Mouse (Mus musculus): ENCODE data around the gene Adam19. TPM values are rescaled to one million over a fixed set of nuclear protein-coding genes. Genes with fewer than 3 reads are reported as not detected.
"Not testable (repeated sequence)": the region's sequence is repeated elsewhere in the genome, so short reads cannot be mapped to it uniquely, and the experiment has no call there.

Gene Adam19
- polyA plus RNA-seq, 1 experiment from 2014 or later: 10.5 TPM

GRCm38 (mm10) chr11:46176155-46176554 lies 120.4 kb downstream of the Adam19 start:
- WGBS: 95% methylated on average over 6 of the region's 6 CpGs
- Histone ChIP-seq H3K9ac (replicated peaks) (no peak overlapping the region), H3K27me3 (no peaks in the 10 kb centered on the region), H3K36me3 (no peaks in the 10 kb centered on the region), H3K27ac (no peak overlapping the region), H3K4me2 (replicated peaks) (no peak overlapping the region), H3K4me1 (replicated peaks) (no peaks in the 10 kb centered on the region), H3K9me3 (no peaks in the 10 kb centered on the region), H3K4me3 (replicated peaks) (no peak overlapping the region)
- no peak for ATAC-seq

GRCm38 (mm10) chr11:46177246-46178043 lies 121.7 kb downstream of the Adam19 start:
- WGBS: 85% methylated on average over 10 of the region's 10 CpGs
- no peak overlapping the region for H3K4me3 ChIP-seq (replicated peaks)
- H3K9me3 ChIP-seq: no peaks in the 10 kb centered on the region
- no peaks in the 10 kb centered on the region for H3K4me1 ChIP-seq (replicated peaks)
- no peak overlapping the region for H3K9ac ChIP-seq (replicated peaks)
- no peak for ATAC-seq
- H3K4me2 ChIP-seq (replicated peaks): no peak overlapping the region
- no peaks in the 10 kb centered on the region for H3K36me3 ChIP-seq
- H3K27me3 ChIP-seq: no peaks in the 10 kb centered on the region
- no peak overlapping the region for H3K27ac ChIP-seq

GRCm38 (mm10) chr11:46182031-46182430 lies 126.2 kb downstream of the Adam19 start:
- H3K27ac ChIP-seq; H3K9me3 ChIP-seq; H3K36me3 ChIP-seq; H3K4me3 ChIP-seq (replicated peaks); H3K27me3 ChIP-seq; ATAC-seq; H3K9ac ChIP-seq (replicated peaks); H3K4me1 ChIP-seq (replicated peaks); H3K4me2 ChIP-seq (replicated peaks): not testable (repeated sequence)
- 95% methylated on average over 1 of the region's 1 CpGs for WGBS

GRCm38 (mm10) chr11:46184946-46185345 lies 129.2 kb downstream of the Adam19 start:
- Histone ChIP-seq H3K4me2 (replicated peaks) (no peak overlapping the region), H3K27ac (no peak overlapping the region), H3K9ac (replicated peaks) (no peak overlapping the region), H3K36me3 (no peaks in the 10 kb centered on the region), H3K27me3 (no peaks in the 10 kb centered on the region), H3K9me3 (no peaks in the 10 kb centered on the region), H3K4me1 (replicated peaks) (no peaks in the 10 kb centered on the region), H3K4me3 (replicated peaks) (no peak overlapping the region)
- 81% methylated on average over 3 of the region's 3 CpGs for WGBS
- ATAC-seq: no peak

GRCm38 (mm10) chr11:46185486-46185885 lies 129.7 kb downstream of the Adam19 start:
- ATAC-seq: no peak
- no peak overlapping the region for H3K9ac ChIP-seq (replicated peaks)
- no peaks in the 10 kb centered on the region for H3K27me3 ChIP-seq
- 54% methylated on average over 4 of the region's 4 CpGs for WGBS
- H3K4me1 ChIP-seq (replicated peaks): no peaks in the 10 kb centered on the region
- H3K27ac ChIP-seq: no peak overlapping the region
- no peaks in the 10 kb centered on the region for H3K9me3 ChIP-seq
- H3K36me3 ChIP-seq: no peaks in the 10 kb centered on the region
- no peak overlapping the region for H3K4me3 ChIP-seq (replicated peaks)
- H3K4me2 ChIP-seq (replicated peaks): no peak overlapping the region

- Histone ChIP-seq H3K4me1 (replicated peaks) (no peaks in the 10 kb centered on the region), H3K36me3 (peaks cover 10% of the 10 kb centered on the region), H3K27me3 (no peaks in the 10 kb centered on the region), H3K9ac (replicated peaks) (no peak overlapping the region), H3K27ac (no peak overlapping the region), H3K4me3 (replicated peaks) (no peak overlapping the region), H3K4me2 (replicated peaks) (no peak overlapping the region), H3K9me3 (no peaks in the 10 kb centered on the region)
- WGBS: 69% methylated on average over 2 of the region's 2 CpGs
- no peak for ATAC-seq
These were observed 132.5 kb downstream of the Adam19 start for GRCm38 (mm10) chr11:46188283-46188682.

- H3K4me1 ChIP-seq (replicated peaks): no peaks in the 10 kb centered on the region
- H3K4me2 ChIP-seq (replicated peaks): no peak overlapping the region
- H3K9me3 ChIP-seq: no peaks in the 10 kb centered on the region
- no peaks in the 10 kb centered on the region for H3K27me3 ChIP-seq
- 83% methylated on average over 4 of the region's 4 CpGs for WGBS
- H3K9ac ChIP-seq (replicated peaks): no peak overlapping the region
- peaks cover 62% of the 10 kb centered on the region for H3K36me3 ChIP-seq
- H3K27ac ChIP-seq: no peak overlapping the region
- no peak overlapping the region for H3K4me3 ChIP-seq (replicated peaks)
- ATAC-seq: no peak
These were observed 138.4 kb downstream of the Adam19 start for GRCm38 (mm10) chr11:46194175-46194574.

Small RNA genes within 50 kb of the gene (microRNA-seq; reads per million reads assigned to microRNA genes)
- gene Mir7239 (not detected), gene Mir8100 (not detected)

Other genes starting within 250 kb of the Adam19 start
- 48.8 and 49.8 TPM in 2 replicates for gene Clint1, start 203.9 kb upstream of the Adam19 start, polyA plus RNA-seq (2015; fragmentation: Nextera tagmentation; extraction: Ambion mirVana)
- gene Lsm11, start 111.1 kb upstream of the Adam19 start, polyA plus RNA-seq (2015; fragmentation: Nextera tagmentation; extraction: Ambion mirVana): 15.7 and 16.9 TPM in 2 replicates
- gene Thg1l, start 100.5 kb upstream of the Adam19 start, polyA plus RNA-seq (2015; fragmentation: Nextera tagmentation; extraction: Ambion mirVana): 12.3 and 13.8 TPM in 2 replicates
- 0.05 TPM in 1 of 2 replicates, not detected in the other for gene Sox30, start 75.7 kb upstream of the Adam19 start, polyA plus RNA-seq (2015; fragmentation: Nextera tagmentation; extraction: Ambion mirVana)
- 6.1 and 7.1 TPM in 2 replicates for gene Gm12166, start 3.7 kb upstream of the Adam19 start, polyA plus RNA-seq (2015; fragmentation: Nextera tagmentation; extraction: Ambion mirVana)
- gene Nipal4, start 110.5 kb downstream of the Adam19 start, polyA plus RNA-seq (2015; fragmentation: Nextera tagmentation; extraction: Ambion mirVana): 0.63 and 1.1 TPM in 2 replicates
- 4.6 and 5.9 TPM in 2 replicates for gene Fndc9, start 179.5 kb downstream of the Adam19 start, polyA plus RNA-seq (2015; fragmentation: Nextera tagmentation; extraction: Ambion mirVana)